Mouse (Mus musculus): ENCODE measurements at regions not wholly inside any gene's neighbourhood (a gene's known extent, or its start where the extent isn't known, plus 50 kb on each side); places are given as distances from the start of the nearest gene placed in this dataset.

DNA sequence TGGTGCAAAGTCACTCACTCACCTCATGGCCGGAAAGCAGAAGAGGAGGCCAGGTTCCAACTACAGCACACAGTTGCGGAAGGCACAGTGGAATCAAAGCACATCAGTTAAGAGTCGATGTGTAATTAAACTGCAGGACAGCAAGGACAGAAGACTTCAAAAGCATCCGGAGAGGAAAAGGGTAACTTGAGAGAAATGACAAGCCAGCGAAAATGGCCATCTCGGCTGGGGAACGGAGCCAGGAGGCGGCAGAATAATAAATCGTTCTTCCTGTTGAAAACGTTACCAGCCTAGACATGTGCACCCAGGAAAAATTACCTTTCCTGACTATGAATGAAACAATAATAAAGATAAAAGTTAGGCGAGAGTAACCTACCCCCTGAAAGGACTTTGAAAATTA lies 56.2 kb upstream of the Zdhhc17 start:
- TF ChIP-seq EP300 (IDR thresholded peaks at IDR 0.05) (no peak), CTCF (IDR thresholded peaks at IDR 0.05) (no peak)
